Mouse (Mus musculus): ENCODE measurements at regions not wholly inside any gene's neighbourhood (a gene's known extent, or its start where the extent isn't known, plus 50 kb on each side); places are given as distances from the start of the nearest gene placed in this dataset.

DNA sequence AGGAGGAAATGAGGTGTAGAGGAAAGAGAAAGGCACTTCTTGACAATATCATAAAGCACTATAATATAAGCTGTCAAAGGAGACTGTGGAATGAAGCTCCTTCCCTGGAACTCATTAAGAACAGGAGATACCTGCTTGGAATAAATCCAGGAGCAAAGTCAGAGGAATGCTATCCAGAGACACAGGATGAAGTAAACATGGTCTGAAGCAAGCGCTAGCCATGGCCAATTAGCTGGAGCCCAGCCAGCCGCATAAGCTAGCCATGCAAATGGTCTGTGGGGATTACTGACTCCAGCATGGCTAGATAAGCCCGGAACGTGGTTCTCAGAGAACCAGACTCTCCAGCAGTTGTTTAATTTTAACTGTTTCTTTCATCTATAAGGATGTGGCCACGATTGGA is 54.9 kb upstream of the Gpc3 start:
- no peak for DNase-seq

DNA sequence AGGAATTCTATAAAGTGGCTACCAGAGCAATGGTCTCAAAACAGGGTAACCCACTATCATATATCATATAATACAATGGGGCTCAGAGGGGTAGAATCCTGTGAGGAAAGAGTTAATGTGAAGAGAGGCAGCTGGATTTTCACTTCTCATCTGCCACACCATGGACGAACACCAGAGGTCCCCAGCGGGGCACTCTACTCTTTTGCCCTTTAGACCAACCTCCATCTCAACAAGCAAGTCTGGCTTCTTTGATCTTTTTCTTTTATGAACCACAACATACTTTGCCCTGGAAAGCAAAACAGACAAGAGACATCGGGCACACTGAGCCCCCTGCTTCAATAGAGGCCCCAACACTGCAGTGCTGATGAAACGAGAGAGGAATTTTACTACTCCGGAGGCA is 65.3 kb upstream of the Gpc3 start:
- DNase-seq: peak in 1 of 2 experiments; percentile 21

GRCm38 (mm10) chrX:52694392-52694791 is 80.6 kb upstream of the Gpc3 start:
- no peak for DNase-seq

DNA sequence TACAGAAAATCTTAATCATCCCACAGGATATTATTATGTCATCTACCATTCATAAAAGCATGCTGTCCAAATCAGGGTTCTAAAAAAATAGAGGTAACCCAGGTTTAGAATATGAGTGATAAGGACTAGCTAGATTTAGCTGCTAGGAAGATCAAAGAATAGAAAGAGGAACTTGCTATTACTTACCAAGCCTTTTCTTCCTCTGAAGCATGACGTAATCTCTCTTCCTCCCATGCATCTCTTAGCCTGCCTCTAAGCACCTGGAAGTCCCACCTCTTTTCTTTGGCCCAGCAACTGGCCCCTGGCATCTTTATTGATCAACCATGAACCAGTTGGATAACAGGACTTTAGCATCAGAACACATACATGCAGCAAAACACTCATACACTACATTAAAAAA is 85.9 kb upstream of the Gpc3 start:
- no peak for DNase-seq

DNA sequence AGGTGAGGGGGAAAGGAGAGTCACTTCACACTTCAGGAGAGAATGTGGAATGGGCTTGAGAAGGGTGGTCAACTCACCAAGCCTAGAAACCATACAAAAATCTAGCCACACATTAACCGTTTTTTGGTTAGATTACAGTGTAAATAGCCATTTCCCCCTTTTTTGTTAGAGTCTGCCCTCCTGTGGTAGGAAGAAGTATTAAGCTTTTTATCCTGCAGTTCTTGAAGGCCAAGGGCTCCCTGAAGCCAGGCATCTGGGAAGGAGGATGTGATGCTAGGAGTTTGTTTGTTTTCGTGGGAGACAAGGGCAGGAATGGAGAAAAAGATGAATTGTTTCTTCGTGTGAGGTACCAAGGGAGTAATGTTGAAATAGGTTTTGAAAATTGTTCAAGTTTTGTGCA is 73.5 kb upstream of the Ccdc160 start:
- no peak for DNase-seq

GRCm38 (mm10) chrX:52738116-52738515 is 52.9 kb upstream of the Ccdc160 start:
- no peak for DNase-seq
